Mouse (Mus musculus) large intestine, adult 2 months (tissue): Measurements from ENCODE around the gene Cphx3. TPM values are rescaled to one million over a fixed set of nuclear protein-coding genes. Genes with fewer than 3 reads are reported as not detected.
"Not testable (repeated sequence)": the region's sequence is repeated elsewhere in the genome, so short reads cannot be mapped to it uniquely, and the experiment has no call there.

Experiments used
- DNase-seq: peaks from one replicate; pipeline ENCODE4 v3.0.0-alpha.2; 2012; ENCODE audit warnings: low read depth, low spot score
- WGBS: fragments of 180-500 bp; shearing (Covaris S2); methylation state at CpG from one replicate; pipeline ENCODE4 v1.1.7; 2018; 5-methylcytosine and 5-hydroxymethylcytosine counted together
- polyA plus RNA-seq: library from polyadenylated mRNA; depleted of rRNA; stranded (reverse); fragments of >200 nt; gene quantifications from 2 replicates; pipeline ENCODE4 v1.2.3, GENCODE M21; 2012; rRNA removed

Cphx3 gene
- polyA plus RNA-seq, 1 experiment, result not detected

DNA sequence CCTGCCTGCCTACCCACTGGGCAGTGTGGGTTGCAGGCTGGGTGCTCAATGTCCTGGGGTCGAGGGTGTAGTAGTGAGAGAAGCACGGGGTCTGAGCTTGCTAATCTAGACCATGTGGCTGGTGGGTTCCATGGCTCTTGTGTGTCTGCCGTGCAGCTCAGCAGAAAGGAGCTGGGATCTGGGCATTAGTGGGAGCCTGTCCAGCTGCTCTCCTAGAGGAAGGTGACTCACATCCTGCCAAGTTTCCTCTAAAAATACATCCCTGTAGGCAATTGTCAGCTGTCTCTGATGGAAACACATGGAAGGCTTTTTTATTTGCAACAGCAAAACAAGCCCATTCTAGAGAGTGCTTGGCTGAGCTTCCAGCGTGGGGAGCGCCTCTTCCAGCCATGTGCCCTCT is 80.3 kb downstream of the Cphx3 start:
- no CpG with 5 or more reads among the region's 5 CpGs for WGBS
- DNase-seq, result not testable (repeated sequence)

DNA sequence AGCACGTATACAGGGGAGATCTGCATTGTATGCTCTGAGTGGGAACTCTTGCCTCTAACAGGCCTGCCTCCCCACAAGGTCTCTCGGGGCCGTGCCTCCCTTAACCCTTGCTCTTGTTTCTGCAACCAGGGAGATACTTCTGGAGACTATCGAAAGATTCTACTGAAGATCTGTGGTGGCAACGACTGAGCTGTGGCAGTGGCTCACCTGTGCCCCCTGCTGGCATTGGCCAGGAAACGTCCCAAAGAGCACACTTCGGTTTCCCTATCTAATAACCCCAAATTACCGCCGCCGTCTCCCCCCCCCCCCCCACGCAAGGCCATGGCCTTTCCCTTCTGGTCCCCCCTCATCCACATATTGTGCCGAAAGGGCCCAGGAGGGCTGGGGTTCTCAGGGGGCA is 83.2 kb downstream of the Cphx3 start:
- DNase-seq, result not testable (repeated sequence)
- no CpG with 5 or more reads among the region's 12 CpGs for WGBS

GRCm38 (mm10) chr14:26173955-26174354 is 91.9 kb downstream of the Cphx3 start:
- WGBS, result no CpG with 5 or more reads among the region's 3 CpGs
- not testable (repeated sequence) for DNase-seq

GRCm38 (mm10) chr14:26175028-26175427 is 92.9 kb downstream of the Cphx3 start:
- WGBS, result no CpG with 5 or more reads among the region's 6 CpGs
- DNase-seq, result not testable (repeated sequence)

GRCm38 (mm10) chr14:26181660-26182059 is 99.6 kb downstream of the Cphx3 start:
- not testable (repeated sequence) for DNase-seq
- no CpG with 5 or more reads among the region's 10 CpGs for whole genome bisulfite sequencing

GRCm38 (mm10) chr14:26182380-26182779 is 100.3 kb downstream of the Cphx3 start, which contains the start of gene Plac9b:
TSS of gene Plac9b (minus strand) at chr14:26182480.
- WGBS, result no CpG with 5 or more reads among the region's 10 CpGs
- DNase-seq, result not testable (repeated sequence)

DNA sequence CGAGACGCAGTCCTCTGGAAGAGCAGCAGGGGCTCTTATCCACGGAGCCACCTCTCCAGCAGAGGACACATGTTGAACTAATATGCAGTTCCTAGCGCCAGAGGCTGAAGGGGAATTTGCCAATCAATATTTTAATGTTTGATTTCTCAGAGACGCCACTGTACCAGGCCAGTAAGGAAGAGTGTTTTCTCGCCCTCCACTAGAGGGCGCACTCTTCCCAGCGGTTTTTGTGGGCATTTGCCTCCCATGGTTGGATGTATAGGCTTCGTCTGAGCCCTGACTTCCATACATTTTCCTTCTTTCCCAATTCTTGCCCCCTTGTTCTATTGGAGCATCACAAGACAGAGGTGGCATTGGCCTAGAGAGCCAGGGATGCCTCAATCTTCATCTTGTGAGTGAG is 104.5 kb downstream of the Cphx3 start:
- not testable (repeated sequence) for DNase-seq
- no CpG with 5 or more reads among the region's 9 CpGs for whole genome bisulfite sequencing

- WGBS, result no CpG with 5 or more reads among the region's 8 CpGs
- DNase-seq, result not testable (repeated sequence)
Measured at GRCm38 (mm10) chr14:26188361-26188760, 106.3 kb downstream of the Cphx3 start.

- WGBS, result no CpG with 5 or more reads among the region's 3 CpGs
Measured at GRCm38 (mm10) chr14:26197851-26198250, 115.8 kb downstream of the Cphx3 start.

DNA sequence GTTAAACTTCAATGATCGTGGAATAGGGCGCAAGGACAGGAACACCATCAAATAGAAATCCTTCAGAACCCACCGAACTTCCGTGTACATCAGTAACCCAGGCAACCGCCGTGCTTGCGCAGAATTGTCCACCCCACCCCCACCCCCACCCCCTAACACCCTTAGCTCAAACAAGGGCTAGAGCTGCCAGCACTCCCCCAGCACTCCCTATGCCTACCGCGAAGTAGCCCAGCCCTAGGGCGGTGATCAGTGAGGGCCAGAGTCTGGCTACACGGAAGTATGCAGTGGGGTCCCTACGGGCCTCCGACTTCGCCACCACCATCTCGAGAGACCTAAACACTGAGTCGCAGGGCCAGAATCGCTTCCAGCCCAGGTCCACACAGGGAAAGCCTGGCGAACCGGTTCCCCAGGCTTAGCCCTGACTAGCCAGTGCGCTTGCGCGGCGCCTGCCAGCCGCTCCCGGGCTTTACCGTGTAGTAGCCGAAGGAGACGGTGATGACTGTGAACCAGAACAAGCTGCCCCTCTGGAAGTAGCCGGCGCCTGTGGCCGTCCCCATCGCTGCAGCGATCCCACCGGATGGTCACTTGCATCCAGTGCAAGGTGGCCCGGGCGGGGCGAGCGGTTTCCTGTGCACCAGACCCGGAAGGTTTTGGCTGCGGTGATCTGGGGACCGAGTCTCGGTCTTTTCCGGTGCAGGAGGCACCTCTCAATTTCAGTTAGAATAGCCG is 124.3 kb downstream of the Cphx3 start:
- not testable (repeated sequence) for DNase-seq
- no CpG with 5 or more reads among the region's 44 CpGs for WGBS

More at GRCm38 (mm10) chr14:26197851-26198250, 115.8 kb downstream of the Cphx3 start:
- not testable (repeated sequence) for DNase-seq

- DNase-seq, result not testable (repeated sequence)
- WGBS, result no CpG with 5 or more reads among the region's 10 CpGs
Measured at GRCm38 (mm10) chr14:26206926-26207247, 124.8 kb downstream of the Cphx3 start, which contains the start of gene Tmem254b. TSS of gene Tmem254b (minus strand) at chr14:26207041.

GRCm38 (mm10) chr14:26216233-26217000 is 134.3 kb downstream of the Cphx3 start:
- not testable (repeated sequence) for DNase-seq
- WGBS, result no CpG with 5 or more reads among the region's 5 CpGs

DNA sequence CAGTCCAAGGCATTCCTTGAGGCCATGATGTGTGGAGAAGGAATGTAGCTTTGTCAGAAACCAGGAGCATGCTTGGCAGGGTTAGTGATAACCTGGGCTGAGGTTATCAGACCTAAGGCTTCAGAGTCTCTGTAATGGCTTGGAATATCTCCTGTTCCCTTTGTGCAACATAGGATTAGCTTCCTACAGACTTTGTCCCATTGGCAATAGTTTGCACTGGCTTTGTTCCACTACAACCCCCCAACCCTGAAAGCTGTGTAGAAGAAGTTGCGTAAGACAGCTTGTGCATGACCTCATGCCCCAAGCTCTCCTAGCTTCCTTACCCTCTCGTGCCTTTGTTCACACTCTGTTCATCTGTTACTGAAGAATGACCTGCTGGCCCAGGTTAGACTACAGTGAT is 155.1 kb downstream of the Cphx3 start:
- no CpG with 5 or more reads among the region's 2 CpGs for WGBS
- not testable (repeated sequence) for DNase-seq

- not testable (repeated sequence) for DNase-seq
- no CpG with 5 or more reads among the region's 25 CpGs for WGBS
Measured at GRCm38 (mm10) chr14:26257756-26258617, 175.9 kb downstream of the Cphx3 start, which contains the start of gene Duxbl3. TSS of gene Duxbl3 (plus strand) at chr14:26257962.

DNA sequence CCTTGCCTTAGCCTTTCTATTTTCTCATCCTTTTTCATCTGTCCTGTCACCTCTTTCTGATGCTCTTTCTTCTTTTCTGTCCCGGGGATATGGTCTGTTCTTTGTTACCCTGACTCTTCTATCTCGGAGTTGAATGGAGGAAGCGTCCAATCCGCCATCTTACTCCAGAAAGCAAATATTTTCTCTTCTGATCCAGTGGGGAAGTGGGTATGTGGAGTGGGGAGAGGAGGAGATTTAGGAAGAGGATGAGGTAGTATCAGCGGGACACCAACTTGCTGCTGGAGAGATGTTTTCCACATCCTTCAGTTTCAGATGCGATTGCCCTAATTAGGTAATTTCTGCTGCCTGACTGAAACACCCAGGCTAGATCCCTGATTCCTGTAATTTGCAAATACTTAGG is 176.6 kb downstream of the Cphx3 start:
- no CpG with 5 or more reads among the region's 6 CpGs for WGBS
- DNase-seq, result not testable (repeated sequence)

Other genes with a start within 250 kb of the Cphx3 start
- gene Anxa11, start 240.1 kb upstream of the Cphx3 start, polyA plus RNA-seq, result 119 and 155 TPM in 2 replicates
- gene Plac9a, start 179.2 kb upstream of the Cphx3 start, polyA plus RNA-seq, result 0.37 and 1.3 TPM in 2 replicates
- gene Tmem254a, start 154.6 kb upstream of the Cphx3 start, polyA plus RNA-seq, result 4.0 and 5.2 TPM in 2 replicates
- gene Cphx1, start 144.0 kb upstream of the Cphx3 start, polyA plus RNA-seq, result 0.15 and 0.33 TPM in 2 replicates
- 0.08 TPM in 1 of 2 replicates, not detected in the other for gene Duxbl1, start 103.7 kb upstream of the Cphx3 start, polyA plus RNA-seq
- gene Gm9780, start 39.6 kb upstream of the Cphx3 start, polyA plus RNA-seq, result 30.5 and 47.4 TPM in 2 replicates
- gene Tmem254c, start 14.9 kb upstream of the Cphx3 start, polyA plus RNA-seq, result 24.4 and 42.9 TPM in 2 replicates
- not detected in 2 replicates for gene Cphx2, start 781 bp upstream of the Cphx3 start, polyA plus RNA-seq
- gene Duxbl2, start 36.1 kb downstream of the Cphx3 start, polyA plus RNA-seq, result 0.26 and 0.45 TPM in 2 replicates
- gene Plac9b, start 100.2 kb downstream of the Cphx3 start, polyA plus RNA-seq, result 14.0 and 28.3 TPM in 2 replicates
- 56.2 and 72.3 TPM in 2 replicates for gene Tmem254b, start 124.7 kb downstream of the Cphx3 start, polyA plus RNA-seq
- gene Duxbl3, start 175.7 kb downstream of the Cphx3 start, polyA plus RNA-seq, result 0.10 TPM in 1 of 2 replicates, not detected in the other